Mouse (Mus musculus) E14TG2a.4 (cell line): ENCODE results near the gene Hist1h4i.
A peak's percentile ranks its signal among the peaks of the same experiment; 100 is the strongest.

Experiments
- H3K27me3 ChIP-seq: 2 replicates; pipeline ENCODE4 v1.6.1; 2014; ENCODE audit warnings: low read length, control low read depth; ENCODE audit not compliant: insufficient read depth
- H3K36me3 ChIP-seq: 2 replicates; pipeline ENCODE4 v1.6.1; 2014; ENCODE audit warnings: low read length, control low read depth; ENCODE audit not compliant: insufficient read depth
- H3K4me1 ChIP-seq: replicated peaks from 2 replicates; pipeline ENCODE4 v1.6.1; 2014; ENCODE audit warnings: low read depth, low read length, control low read depth
- H3K4me3 ChIP-seq: replicated peaks from 2 replicates; pipeline ENCODE4 v1.5.1; 2014; ENCODE audit warnings: mild to moderate bottlenecking, low read length
- H3K9me3 ChIP-seq: 2 replicates; pipeline ENCODE4 v1.6.1; 2014; ENCODE audit warnings: low read length, control low read depth
- CTCF ChIP-seq: conservative IDR thresholded peaks from 2 replicates; pipeline ENCODE4 v1.5.1; 2014; ENCODE audit warnings: low read length
- NANOG ChIP-seq: IDR thresholded peaks from 2 replicates; pipeline ENCODE4 v1.6.1; 2014; ENCODE audit warnings: borderline replicate concordance, low read length, mixed read lengths
- POU5F1 ChIP-seq: IDR thresholded peaks from 2 replicates; pipeline ENCODE4 v1.6.1; 2014; ENCODE audit warnings: low read length, borderline replicate concordance

Hist1h4i gene

GRCm38 (mm10) chr13:22005605-22006333 lies 35.4 kb downstream of the Hist1h4i start:
- Histone ChIP-seq H3K4me3 (peak overlapping the region; percentile 89), H3K27me3 (peaks cover 97% of the 10 kb centered on the region), H3K9me3 (no peaks in the 10 kb centered on the region), H3K4me1 (peaks cover 28% of the 10 kb centered on the region), H3K36me3 (no peaks in the 10 kb centered on the region)
- no peak for TF ChIP-seq POU5F1
- TF ChIP-seq NANOG = no peak
- TF ChIP-seq CTCF = no peak

DNA sequence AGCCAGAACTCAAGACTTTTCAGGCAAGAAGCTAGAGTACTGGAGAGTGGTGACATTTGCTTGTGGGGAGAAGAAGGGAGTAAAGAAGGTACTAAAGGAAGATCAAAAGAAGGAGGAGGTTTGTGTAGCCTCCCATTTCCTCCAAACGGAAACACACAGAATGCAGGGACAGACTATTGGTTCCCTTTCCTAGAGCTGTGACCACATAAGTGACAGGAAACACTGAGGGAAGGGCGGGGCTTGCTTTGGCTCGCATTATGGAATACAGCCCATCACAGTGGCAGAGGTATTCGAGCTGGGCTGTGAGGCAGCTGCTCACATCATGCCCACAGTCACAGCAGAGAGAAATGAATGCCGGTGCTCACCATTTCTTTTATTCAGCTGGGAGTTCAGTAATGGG lies 39.3 kb downstream of the Hist1h4i start:
- Histone ChIP-seq H3K4me1 (peaks cover 36% of the 10 kb centered on the region), H3K4me3 (no peak overlapping the region), H3K36me3 (no peaks in the 10 kb centered on the region), H3K27me3 (peaks cover 96% of the 10 kb centered on the region), H3K9me3 (no peaks in the 10 kb centered on the region)
- TF ChIP-seq CTCF (no peak), POU5F1 (no peak), NANOG (no peak)

DNA sequence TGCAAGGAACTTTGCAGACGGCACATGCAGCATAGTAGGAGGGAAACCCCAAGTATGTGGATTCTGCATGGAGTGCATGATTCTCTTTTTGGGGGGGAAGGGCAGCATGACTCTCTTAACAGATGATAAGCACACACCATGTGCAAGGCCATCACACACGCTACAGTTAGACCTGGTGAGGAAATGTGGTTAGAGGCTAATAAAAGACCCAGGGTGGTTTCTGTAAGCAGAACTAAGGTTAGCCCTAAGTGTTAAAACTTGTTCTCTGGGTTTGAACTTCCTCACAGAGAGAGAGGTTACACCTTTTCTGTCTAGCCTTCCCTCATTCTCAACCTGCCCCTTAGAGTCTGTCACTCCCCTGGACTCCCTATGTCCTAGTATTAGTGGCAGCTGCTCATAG lies 39.8 kb downstream of the Hist1h4i start:
- TF ChIP-seq NANOG (no peak), POU5F1 (no peak), CTCF (no peak)
- Histone ChIP-seq H3K9me3 (no peaks in the 10 kb centered on the region), H3K4me3 (no peak overlapping the region), H3K4me1 (peaks cover 39% of the 10 kb centered on the region), H3K27me3 (peaks cover 94% of the 10 kb centered on the region), H3K36me3 (no peaks in the 10 kb centered on the region)

GRCm38 (mm10) chr13:21999147-21999546 lies 42.0 kb downstream of the Hist1h4i start:
- Histone ChIP-seq H3K4me3 (no peak overlapping the region), H3K9me3 (no peaks in the 10 kb centered on the region), H3K4me1 (peaks cover 52% of the 10 kb centered on the region), H3K27me3 (peaks cover 85% of the 10 kb centered on the region), H3K36me3 (no peaks in the 10 kb centered on the region)
- TF ChIP-seq CTCF = no peak
- TF ChIP-seq POU5F1 = no peak
- TF ChIP-seq NANOG = no peak

- H3K4me3 ChIP-seq = no peak overlapping the region
- H3K4me1 ChIP-seq = peaks cover 52% of the 10 kb centered on the region
- H3K27me3 ChIP-seq = peaks cover 78% of the 10 kb centered on the region
- H3K36me3 ChIP-seq = no peaks in the 10 kb centered on the region
- no peak for TF ChIP-seq CTCF
- TF ChIP-seq POU5F1 = no peak
- TF ChIP-seq NANOG = no peak
- no peaks in the 10 kb centered on the region for H3K9me3 ChIP-seq
These were observed 42.8 kb downstream of the Hist1h4i start for GRCm38 (mm10) chr13:21998412-21998811.

- Histone ChIP-seq H3K9me3 (no peaks in the 10 kb centered on the region), H3K4me1 (peaks cover 55% of the 10 kb centered on the region), H3K4me3 (peak overlapping the region; percentile 78), H3K27me3 (peaks cover 72% of the 10 kb centered on the region), H3K36me3 (no peaks in the 10 kb centered on the region)
- TF ChIP-seq NANOG (peak; percentile 89), POU5F1 (no peak)
These were observed 43.3 kb downstream of the Hist1h4i start for GRCm38 (mm10) chr13:21997821-21998220.

- peak overlapping the region; percentile 78 for H3K4me3 ChIP-seq
- H3K36me3 ChIP-seq = no peaks in the 10 kb centered on the region
- H3K27me3 ChIP-seq = peaks cover 67% of the 10 kb centered on the region
- TF ChIP-seq POU5F1 = no peak
- TF ChIP-seq NANOG = no peak
- TF ChIP-seq CTCF = no peak
- H3K4me1 ChIP-seq = peaks cover 60% of the 10 kb centered on the region
- no peaks in the 10 kb centered on the region for H3K9me3 ChIP-seq
These were observed 43.9 kb downstream of the Hist1h4i start for GRCm38 (mm10) chr13:21997201-21997820.

GRCm38 (mm10) chr13:21996840-21997185 lies 44.3 kb downstream of the Hist1h4i start:
- Histone ChIP-seq H3K9me3 (no peaks in the 10 kb centered on the region), H3K36me3 (no peaks in the 10 kb centered on the region), H3K4me1 (peaks cover 59% of the 10 kb centered on the region), H3K27me3 (peaks cover 62% of the 10 kb centered on the region), H3K4me3 (peak overlapping the region; percentile 78)
- no peak for TF ChIP-seq CTCF
- TF ChIP-seq NANOG = no peak
- TF ChIP-seq POU5F1 = no peak
